Mouse (Mus musculus): ENCODE data around the gene Ypel1. TPM values are rescaled to one million over a fixed set of nuclear protein-coding genes. Genes with fewer than 3 reads are reported as not detected.

Ypel1 gene
- total RNA-seq (2021), result 1 to 10 TPM; 2.8 to 6.6 TPM
- long read RNA-seq, experiment 1, partial matches to known transcripts, result 0 of 4 reads
- long read RNA-seq, experiment 1, other reads (novel, unspliced or antisense), result 0 of 4 reads
- long read RNA-seq, experiment 2, transcript Ypel1-201 (5 exons, 3,322 nt), result major isoform, 9 of 11 reads
- long read RNA-seq, experiment 2, partial matches to known transcripts, result 0 of 11 reads
- long read RNA-seq, experiment 2, other reads (novel, unspliced or antisense), result 2 of 11 reads

DNA sequence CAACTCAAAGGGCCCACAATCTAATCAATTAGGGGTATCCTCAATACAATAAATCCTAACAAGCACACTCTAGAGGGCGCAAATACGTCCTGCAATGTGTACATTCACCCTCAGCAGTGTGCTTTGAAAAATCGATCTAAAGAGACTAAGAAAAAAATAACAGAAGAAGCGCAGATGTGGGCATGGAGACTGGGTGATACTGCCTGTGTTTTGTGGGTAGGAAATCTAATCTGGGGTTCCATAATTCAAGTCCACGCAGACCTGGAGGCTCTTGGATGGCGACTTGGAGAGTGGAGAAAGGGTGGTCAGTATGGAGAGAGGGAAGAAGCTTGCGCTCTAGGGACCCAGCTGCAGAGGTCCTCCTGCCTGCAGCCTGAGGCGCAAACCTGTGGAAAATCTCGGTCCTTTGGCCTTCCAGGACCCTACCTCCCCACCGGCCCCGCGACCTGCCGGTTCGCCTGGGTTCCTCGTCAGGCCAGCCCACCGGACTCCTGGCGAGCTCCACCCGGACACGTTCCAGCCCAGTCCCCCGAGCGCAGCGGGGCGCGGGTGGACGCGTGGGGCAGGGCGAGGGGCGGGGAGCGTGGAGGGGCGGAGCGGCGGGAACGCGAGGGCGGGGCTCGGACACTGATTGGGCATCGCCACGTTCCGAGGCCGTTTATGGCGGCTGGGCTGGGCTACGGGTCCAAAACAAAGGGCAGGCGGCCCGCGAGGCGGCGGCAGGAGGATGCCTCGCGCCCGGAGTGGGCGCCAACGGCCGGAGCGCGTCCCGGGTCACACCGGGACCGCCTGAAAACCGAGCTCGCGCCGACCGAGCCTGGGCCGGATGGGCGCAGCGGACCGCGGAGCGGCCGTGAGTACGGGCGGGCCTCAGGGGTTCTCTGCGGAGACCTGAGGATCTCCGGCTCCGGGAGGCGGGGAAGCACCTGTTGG lies at the start of gene Ypel1:
Ypel1 (plus strand) TSS at position 186 of the 933 bp plus-strand sequence.
- peak; percentile 92 to 94 for DNase-seq (ENCODE audit: low spot score in 2 of 2)

DNA sequence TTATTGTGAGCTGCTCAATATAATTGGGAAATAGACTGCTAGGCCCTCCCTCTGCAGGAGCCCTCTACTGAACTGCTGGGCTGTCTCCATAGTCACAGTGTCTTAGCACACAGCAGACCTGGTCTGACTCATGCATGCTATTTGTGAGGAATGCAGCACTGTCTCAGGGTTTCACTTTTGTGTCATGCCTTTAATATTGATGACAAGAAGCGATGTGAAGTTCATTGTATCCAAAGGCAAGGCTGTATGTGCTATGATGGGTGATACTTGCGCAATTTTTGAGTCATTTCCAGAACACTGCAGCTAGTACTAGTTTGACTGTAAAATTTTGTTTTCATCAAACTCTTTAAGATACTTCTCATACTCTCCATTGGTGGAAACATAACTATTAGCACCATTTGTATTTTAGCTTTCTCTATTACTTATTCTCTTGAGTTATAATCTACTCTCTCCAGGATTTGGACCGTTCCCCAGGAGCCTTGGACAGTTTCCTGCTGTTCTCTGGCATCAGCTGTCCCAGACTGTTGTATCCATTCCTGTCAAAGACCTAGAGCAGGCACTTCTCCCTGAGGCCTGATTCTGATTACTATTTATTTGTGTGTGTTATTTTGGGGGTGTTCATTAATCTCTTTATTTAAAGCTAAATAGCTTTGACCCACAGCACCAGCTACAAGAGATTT lies 44.9 kb upstream of the Ypel1 start:
- DNase-seq (ENCODE audit: low spot score in 2 of 2), result no peak

DNA sequence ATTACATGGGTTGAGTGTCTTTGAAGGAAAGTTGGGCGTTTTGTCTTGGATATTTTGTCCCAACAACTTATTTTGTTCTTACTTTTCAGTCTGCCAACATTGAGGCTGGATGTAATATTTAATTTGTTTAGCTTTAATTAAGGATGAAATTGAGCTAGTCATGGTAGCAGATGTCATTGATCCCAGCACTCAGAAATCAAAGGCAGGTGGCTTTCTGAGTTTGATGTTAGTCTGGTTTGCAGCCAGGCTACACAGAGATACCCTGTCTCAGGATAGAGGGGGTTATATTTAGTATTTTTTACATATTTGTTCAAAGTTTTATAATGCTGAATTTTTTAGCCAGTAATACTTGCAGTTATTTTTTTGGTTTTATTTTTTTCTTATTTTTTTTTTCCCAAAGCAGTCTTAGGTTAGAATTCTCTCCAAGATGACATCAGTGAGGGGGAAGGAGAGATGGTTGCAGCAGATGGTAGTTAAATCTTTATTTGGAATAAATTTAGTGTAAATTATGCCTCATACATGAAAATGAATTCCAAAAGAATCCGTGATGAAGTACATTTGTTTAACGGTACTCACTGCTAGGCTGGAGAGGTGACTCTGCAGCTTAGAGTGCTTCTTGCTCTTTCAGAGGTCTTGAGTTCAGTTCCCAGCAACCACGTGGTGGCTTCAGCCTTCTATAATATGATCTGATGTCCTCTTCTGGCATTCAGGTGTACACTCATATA lies 39.4 kb upstream of the Ypel1 start:
- DNase-seq (ENCODE audit: low spot score in 2 of 2), result no peak

DNA sequence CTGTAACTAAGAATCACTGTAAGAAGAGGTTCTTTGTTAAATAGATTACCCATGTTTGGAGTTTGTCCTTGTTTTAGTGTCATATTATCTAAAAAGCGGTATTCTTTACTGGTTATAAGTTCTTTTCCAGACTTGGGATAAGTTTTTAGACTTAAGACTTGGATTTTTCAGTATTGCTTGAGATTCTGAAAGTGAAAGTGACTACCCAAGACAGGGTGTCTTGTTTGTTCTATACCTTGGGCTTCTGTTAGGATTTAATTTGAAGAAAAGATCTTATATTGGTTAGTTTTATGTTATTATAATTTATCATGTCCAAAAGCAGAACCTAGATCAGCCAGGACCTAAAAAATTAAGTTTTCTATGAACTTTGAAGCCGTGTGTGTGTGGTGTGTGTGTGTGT lies 35.7 kb upstream of the Ypel1 start:
- no peak for DNase-seq (ENCODE audit: low spot score in 2 of 2)

DNA sequence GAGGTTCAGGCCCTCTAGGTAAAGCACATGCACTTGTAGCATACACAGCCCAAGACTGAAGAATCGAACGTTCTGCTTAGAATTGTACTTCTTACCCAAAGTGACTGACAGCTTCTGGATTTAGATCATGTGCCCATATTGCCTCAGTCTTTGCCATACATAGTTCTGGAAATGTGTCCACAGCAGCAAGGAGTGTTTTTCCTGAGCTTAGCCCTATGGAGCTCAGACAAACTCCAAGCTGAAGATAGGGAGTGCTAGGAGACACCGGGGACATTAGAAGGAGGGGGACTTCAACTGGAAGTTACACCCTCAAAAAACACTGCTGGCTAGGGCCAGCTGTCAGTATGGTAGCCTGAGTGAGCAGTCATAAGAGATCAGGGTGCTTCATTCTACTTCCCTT lies 28.8 kb upstream of the Ypel1 start:
- no peak for DNase-seq (ENCODE audit: low spot score in 2 of 2)

DNA sequence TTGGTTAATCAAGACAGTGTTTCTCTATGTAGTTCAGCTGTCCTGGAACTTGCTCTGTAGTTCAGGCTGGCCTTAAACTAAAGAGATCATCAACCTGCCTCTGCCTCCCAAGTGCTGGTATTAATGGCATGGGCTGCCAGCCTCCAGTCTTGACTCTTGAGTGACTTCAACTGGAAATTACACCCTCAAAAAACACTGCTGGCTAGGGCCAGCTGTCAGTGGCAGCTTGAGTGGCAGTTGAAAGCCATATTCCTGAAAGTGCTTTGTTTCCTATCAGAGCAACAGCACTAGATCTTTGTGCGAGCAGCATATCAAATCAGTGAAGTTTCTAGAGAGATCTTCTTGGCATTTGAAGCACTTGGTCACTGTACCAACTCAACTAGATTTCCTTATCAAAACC lies 28.1 kb upstream of the Ypel1 start:
- DNase-seq (ENCODE audit: low spot score in 2 of 2), result no peak

DNA sequence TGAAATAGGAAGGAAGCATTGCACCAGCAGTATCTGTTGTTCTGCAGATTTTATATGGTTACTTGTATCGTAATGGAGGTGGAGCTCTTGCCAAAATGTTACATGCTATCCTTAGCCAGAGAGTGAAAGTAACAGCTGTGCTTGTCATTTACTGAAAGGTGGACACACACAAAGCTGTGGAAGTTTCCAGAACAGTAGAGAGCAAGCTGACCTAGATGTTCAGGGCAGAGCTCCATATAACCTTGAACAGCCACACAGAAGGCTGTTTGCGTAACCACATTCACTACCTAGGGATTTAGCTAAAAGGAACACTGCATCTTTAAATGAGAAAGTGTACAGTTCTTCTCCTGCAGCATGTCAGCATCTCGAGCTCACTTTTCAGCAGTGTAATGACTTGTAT lies 25.2 kb upstream of the Ypel1 start:
- peak in 1 of 2 experiments; percentile 24 for DNase-seq (ENCODE audit: low spot score in 2 of 2)

DNA sequence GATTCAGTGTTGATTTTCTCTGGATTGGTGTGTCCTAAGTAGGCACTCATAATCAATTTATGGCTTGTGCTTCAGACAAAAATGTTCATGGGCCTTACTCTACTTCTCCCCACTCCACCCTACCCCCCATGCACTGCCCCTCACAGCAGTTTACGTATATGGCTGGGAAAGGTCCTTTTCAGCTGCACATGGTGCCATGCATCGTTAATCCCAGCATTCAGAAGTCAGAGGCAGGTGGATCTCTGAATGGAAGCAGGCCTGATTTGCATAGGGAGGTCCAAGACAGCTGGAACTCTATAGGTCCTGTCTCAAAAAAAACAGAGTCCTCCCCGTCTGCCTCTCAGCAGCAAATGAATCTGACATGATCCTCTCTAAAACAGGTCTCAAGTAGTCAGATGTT lies 24.2 kb upstream of the Ypel1 start:
- DNase-seq (ENCODE audit: low spot score in 2 of 2), result no peak

DNA sequence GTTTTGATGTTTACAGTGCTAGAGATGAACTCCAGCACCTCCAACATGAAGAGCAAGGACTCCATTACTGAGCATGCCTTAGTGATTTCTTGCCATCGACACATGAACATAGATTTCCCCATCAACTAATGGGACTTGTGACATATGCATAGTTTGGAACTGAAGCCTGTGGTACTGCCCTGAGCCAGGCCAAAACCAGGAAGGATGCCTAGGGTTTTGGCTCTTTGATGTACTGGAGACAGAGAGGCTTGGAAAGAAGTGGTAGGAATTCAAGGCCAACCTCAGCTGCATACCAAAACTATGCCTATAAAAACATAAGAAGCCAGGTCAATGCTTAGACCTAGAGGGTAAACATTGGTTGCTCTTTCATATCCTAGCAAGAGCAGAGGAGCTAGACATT lies 19.6 kb upstream of the Ypel1 start:
- DNase-seq (ENCODE audit: low spot score in 2 of 2), result no peak

DNA sequence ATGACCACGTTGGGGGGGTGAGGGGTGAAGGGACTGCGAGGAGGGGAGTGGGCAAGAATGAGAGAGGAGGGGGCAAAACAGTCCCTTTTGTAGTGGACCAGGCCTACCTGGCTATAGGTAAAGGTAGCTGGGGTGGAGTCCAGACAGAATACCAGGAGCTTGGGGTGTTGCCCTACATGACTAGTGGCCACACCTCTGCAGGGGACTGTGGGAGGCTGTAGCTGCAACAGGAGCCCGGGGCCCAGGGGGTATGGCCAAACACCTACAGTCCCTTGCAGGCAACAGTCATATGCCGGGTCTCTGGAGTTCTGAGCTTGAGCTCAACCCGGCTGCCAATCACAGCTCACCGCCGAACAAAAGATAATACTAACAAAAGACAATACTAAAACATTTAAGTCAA lies 17.4 kb upstream of the Ypel1 start:
- no peak for DNase-seq (ENCODE audit: low spot score in 2 of 2)

DNA sequence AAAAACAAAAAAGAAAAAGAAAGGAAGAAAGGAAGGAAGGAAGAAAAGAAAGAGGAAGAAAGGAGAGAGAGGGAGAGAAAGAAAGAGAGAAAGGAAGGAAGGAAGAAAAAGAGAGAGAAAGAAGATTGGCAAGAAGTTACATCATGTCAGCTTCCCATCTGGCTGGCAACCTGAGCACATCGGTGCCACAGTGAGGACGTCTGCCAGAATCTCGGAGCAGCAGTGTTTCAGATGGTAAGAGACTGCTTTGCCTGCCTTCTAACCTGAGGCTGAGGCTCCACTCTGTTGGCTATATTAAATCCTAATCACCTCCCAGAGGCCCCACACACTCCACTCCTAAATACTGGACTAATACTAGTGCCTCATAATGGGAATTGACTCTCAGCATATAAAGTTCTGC lies 15.6 kb upstream of the Ypel1 start:
- no peak for DNase-seq (ENCODE audit: low spot score in 2 of 2)

DNA sequence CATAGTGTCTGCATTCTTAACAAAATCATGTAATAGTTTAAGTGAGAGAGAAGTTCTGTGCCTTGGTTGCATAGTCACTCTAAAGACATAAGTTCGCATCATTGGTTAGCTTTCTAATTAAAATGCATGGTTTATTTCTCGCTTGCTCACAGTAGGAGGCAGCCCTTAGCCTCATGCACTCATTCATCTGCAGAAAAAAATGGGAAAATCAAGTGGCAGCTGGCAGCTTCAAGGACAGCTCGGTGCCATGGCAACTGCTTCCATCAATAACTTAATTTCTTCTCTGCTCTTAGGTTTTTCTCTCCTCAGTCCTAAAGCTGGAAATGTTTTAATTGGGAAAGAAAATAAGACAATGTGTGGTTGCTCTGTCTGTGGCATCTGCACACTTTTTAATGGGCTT lies 13.9 kb upstream of the Ypel1 start:
- DNase-seq (ENCODE audit: low spot score in 2 of 2), result no peak

DNA sequence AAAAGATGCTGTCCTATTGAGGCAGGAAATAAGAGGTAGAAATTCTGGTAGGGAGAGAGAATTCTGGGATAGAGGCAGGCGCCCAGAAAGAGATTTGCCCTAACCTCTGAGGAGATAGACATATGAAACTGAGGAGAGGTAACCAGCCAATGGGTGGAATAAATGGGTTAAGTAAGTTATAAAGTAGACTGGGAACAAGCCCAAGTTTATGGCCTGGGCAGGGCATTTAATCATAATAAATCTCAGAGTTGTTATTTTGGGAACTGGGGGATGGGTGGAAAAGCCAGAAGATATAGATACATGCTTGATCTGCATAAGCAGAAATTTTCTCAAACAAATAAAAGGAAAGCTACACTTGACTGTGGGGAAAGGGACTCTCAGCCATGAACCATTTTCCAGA lies 7.2 kb upstream of the Ypel1 start:
- DNase-seq (ENCODE audit: low spot score in 2 of 2), result no peak

DNA sequence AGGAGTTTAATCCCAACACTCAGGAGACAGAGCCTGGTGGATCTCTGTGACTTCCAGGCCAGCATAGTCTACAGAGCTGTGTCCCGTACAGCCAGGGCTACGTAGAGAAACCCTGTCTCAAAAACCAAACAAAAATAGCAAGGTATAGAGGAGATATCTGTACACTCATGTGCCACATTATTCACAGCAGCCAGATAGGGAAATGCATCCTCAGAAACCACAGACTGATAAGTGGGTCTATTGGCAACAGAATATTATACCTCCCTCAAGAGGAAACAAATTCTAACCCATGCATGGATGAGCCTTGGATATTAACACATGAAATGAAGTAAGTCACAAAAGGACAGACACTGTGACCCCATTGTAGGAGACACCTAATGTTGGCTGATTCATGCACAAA lies 1.9 kb upstream of the Ypel1 start:
- no peak for DNase-seq (ENCODE audit: low spot score in 2 of 2)

DNA sequence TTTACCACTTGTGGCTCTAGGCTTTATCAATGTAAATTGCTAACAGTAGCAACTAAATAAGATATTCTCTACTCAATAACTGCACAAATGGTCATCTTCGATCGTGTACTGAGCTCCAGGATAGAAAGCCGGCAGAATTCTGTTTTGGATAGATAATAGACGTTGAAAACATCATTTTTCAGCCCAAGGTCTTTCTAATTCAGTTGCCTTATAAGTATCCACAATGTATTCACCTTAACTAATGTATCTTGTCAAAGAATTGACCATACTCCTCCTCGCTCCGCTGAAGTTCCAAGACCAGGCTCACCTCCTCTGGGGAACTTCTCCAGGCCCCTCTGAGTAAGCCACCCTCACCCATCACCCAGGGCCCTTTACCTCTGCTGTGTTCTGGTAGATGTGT lies 1.2 kb downstream of the Ypel1 start:
- DNase-seq (ENCODE audit: low spot score in 2 of 2), result no peak

DNA sequence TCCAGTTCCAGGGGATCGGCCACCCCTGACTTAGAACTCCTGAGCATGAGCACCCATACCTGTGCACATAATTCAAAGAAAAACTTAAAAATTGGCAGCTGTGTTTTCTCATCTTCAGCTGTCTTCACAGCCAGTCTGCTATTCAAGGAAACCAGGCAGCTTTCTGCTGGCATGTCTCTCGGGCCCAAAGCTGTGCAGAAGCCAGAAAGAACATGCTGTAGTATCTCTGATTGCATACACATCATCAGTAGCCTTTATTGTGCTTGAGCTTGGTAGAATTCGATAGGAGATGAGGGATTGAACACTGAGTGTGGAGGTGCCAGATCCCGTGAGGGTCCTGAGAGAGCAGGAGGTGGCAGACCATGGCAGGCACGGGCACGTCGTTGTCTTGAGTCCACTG lies 3.5 kb downstream of the Ypel1 start:
- no peak for DNase-seq (ENCODE audit: low spot score in 2 of 2)

DNA sequence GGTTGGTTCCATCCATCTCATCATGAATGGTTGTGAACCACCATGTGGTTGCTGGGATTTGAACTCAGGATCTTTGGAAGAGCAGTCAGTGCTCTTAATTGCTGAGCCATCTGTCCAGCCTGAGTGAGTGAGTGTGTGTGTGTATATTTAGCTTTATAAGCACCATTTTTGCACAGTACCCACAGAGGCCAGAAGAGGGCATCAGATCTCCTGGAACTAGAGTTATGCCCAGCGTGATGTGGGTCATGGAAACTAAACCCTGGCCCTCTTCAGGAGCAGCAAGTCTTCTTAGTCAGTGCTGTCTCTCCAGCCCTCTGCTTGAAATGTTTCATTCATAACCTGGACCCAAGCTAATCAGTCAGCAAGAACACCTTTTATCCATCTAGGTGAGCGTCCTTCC lies 6.8 kb downstream of the Ypel1 start:
- no peak for DNase-seq (ENCODE audit: low spot score in 2 of 2)

DNA sequence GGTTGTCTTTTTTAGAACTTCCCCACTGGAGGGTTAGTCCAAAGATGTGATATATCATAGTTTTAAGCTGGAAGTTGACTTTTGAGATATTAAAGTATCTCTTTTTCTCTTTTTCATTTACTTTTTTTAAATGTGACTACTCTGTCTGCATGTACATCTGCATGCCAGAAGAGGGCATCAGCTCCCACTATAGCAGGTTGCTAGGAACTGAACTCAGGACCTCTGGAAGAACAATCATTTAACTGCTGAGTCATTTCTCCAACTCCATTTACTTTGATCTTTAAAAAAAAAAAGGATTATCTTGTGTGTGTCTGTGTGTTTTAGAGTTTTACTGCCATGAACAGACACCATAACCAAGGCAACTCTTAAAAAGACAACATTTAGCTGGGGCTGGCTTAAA lies 7.4 kb downstream of the Ypel1 start:
- DNase-seq (ENCODE audit: low spot score in 2 of 2), result no peak

DNA sequence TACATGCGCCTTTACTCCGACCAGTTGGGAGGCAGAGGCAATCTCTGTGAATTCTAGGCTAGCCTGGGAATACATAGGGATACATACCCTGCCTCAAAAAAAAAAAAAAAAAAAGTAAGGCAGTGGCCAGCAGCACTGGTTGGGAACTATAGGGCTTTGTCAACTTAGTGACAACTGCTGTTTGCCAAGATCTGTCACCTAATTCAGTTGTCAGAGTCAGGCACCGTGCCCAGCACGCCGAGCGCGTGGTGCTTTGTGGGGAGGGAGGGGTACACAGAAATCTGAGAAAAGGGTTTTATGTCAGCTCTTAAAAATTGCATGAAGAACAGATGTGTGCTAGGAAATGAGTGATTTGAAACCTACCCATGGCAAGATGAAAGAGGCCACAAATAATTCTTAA lies 8.6 kb downstream of the Ypel1 start:
- DNase-seq (ENCODE audit: low spot score in 2 of 2), result no peak

DNA sequence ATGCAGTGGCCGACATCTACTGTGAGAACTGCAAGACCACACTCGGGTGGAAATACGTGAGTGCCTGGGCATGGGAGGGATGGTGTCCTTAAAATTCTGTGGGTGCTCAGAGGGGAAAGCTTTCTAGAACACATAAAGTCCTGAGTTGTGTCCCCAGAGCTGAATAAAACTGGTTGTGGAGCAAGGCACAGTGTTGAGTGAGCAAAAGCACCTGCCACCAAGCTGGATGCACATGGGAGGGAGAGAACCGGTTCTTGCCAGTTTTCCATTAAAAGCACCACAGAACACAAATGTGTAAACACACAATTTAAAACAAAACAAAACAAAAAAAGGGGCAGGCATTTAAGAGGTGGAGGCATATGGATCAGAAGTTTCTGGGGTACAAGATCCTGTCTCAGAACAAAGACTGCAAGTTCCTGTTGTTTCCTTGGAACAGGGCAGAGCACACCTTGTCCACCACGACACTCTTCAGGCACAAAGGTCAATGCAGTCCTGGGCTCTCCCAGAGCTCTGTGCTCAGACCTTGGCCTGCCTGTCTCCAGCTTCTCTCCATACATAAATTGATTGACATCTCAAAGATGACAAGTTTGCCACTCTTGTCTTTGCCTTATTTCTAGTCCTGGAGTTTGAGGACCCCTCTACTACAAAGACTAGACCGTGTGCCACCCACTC lies 12.8 kb downstream of the Ypel1 start:
- DNase-seq (ENCODE audit: low spot score in 2 of 2), result no peak

DNA sequence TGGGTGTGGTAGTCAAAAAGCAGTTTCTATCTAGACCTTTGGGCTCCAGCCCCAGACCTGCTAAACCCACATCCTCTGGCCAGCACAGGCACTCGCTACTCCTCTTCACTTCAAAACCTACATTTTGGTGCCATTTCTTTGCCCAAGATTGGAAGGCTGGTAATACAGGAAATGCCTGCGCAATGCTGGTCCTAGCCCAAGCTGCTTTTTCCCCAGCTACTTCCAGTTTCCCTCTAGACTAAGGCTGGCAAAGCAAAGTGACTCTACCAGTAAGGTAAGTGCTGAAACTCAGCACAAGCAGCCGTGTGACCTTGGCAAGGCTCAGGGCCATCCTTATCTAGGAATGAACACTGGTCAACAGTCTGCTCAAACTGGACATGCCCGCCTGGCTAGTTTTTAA lies 16.1 kb downstream of the Ypel1 start:
- DNase-seq (ENCODE audit: low spot score in 2 of 2), result peak in 1 of 2 experiments; percentile 36

Data from adrenal gland, adult 18-20 months (tissue).